ENCODE assay signal across 12 mouse cellular contexts in the genomic region with DNA sequence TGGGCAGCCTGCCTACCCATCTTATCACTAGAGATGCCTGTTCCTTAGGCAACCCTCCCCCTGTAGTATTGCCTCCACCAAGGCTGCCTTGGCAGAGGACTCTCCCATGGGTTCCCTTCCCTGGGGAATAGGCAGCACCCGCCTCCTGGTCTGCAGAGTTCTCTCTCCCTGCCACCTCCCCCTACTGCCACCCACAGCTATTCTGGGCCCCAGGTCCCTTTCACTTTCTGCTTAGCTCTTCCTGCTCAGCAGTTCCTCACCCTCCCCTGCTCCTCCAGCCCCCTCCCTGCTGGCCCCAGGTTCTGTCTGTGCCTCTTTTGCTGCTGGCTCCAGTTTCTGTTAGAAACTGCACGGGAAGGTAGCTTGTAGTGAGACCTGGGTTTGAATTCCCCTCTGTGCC. TPM values are rescaled to one million over a fixed set of nuclear protein-coding genes. Genes with fewer than 3 reads are reported as not detected.
DNase-seq lines count a peak whose midpoint lies in the region; ATAC-seq and TF ChIP-seq lines count a peak whose summit lies in the region.
"Had no signal": no experiment of that assay in that cellular context is flagged by ENCODE, and none has a peak within 500 bp of the region (broad histone marks: within the 10 kb centered on the region; RNA-seq: fewer than 3 reads in every experiment).

No protein-coding gene starts in this region.

- no peaks in the 10 kb centered on the region for H3K9me3 ChIP-seq in embryonic facial prominence, embryonic 14.5 days (ENCODE audit: control insufficient read depth, low read length)
- H3K9me3 ChIP-seq in embryonic facial prominence, embryonic 10.5 days, result no peaks in the 10 kb centered on the region
- H3K9me3 ChIP-seq in hindbrain, postnatal 0 days (ENCODE audit: low read length), result no peaks in the 10 kb centered on the region

- no peak overlapping the region for H3K4me2 ChIP-seq in embryonic facial prominence, embryonic 14.5 days (ENCODE audit: low read depth, low read length)
- H3K4me2 ChIP-seq in hindbrain, postnatal 0 days (ENCODE audit: low read depth, low read length), result no peak overlapping the region

- no peak overlapping the region for H3K27ac ChIP-seq in embryonic facial prominence, embryonic 14.5 days (replicated peaks; ENCODE audit: low read depth, low read length)
- no peak overlapping the region for H3K27ac ChIP-seq in embryonic facial prominence, embryonic 10.5 days (replicated peaks)
- no peak overlapping the region for H3K27ac ChIP-seq in hindbrain, postnatal 0 days
- no peak overlapping the region for H3K27ac ChIP-seq in gastrocnemius, adult 2 months

- TF ChIP-seq CTCF in hindbrain, postnatal 0 days (IDR thresholded peaks at IDR 0.05; ENCODE audit: low read depth), result no peak
- no peak for TF ChIP-seq CTCF in gastrocnemius, adult 2 months (IDR thresholded peaks at IDR 0.05)

- H3K4me3 ChIP-seq in embryonic facial prominence, embryonic 14.5 days (ENCODE audit: low read depth, low read length), result no peak overlapping the region
- H3K4me3 ChIP-seq in embryonic facial prominence, embryonic 10.5 days, result no peak overlapping the region
- no peak overlapping the region for H3K4me3 ChIP-seq in hindbrain, postnatal 0 days (ENCODE audit: low read length)
- H3K4me3 ChIP-seq in gastrocnemius, adult 2 months, result no peak overlapping the region

- no peaks in the 10 kb centered on the region for H3K27me3 ChIP-seq in embryonic facial prominence, embryonic 14.5 days (replicated peaks; ENCODE audit: control insufficient read depth, insufficient read depth, low read length)
- 0 out of 2 replicates have a peak, but pooled peaks cover 7% of the 10 kb centered on the region for H3K27me3 ChIP-seq in embryonic facial prominence, embryonic 10.5 days (replicated peaks; ENCODE audit: low read depth, poor library complexity, severe bottlenecking)
- H3K27me3 ChIP-seq in hindbrain, postnatal 0 days (ENCODE audit: insufficient read depth, low read length), result no peaks in the 10 kb centered on the region

- H3K4me1 ChIP-seq in embryonic facial prominence, embryonic 14.5 days (ENCODE audit: control insufficient read depth, insufficient read depth, low read length), result peaks cover 5% of the 10 kb centered on the region
- H3K4me1 ChIP-seq in embryonic facial prominence, embryonic 10.5 days, result peaks cover 21% of the 10 kb centered on the region
- no peaks in the 10 kb centered on the region for H3K4me1 ChIP-seq in hindbrain, postnatal 0 days (ENCODE audit: insufficient read depth, low read length)

- 30% methylated on average over 2 of the region's 2 CpGs for whole genome bisulfite sequencing in embryonic facial prominence, embryonic 14.5 days
- WGBS in embryonic facial prominence, embryonic 10.5 days, result 28% methylated on average over 2 of the region's 2 CpGs
- 49% methylated on average over 2 of the region's 2 CpGs for WGBS in hindbrain, postnatal 0 days

- H3K36me3 ChIP-seq in embryonic facial prominence, embryonic 14.5 days (ENCODE audit: control insufficient read depth, insufficient read depth, low read length), result no peaks in the 10 kb centered on the region
- H3K36me3 ChIP-seq in embryonic facial prominence, embryonic 10.5 days (replicated peaks), result no peaks in the 10 kb centered on the region
- H3K36me3 ChIP-seq in hindbrain, postnatal 0 days (ENCODE audit: insufficient read depth, low read length), result no peaks in the 10 kb centered on the region

- peak; percentile 53; the same call in 1 of the 2 replicates for ATAC-seq in embryonic facial prominence, embryonic 14.5 days (ENCODE audit: low read depth)
- ATAC-seq in common myeloid progenitor, adult 5-6 weeks (replicated peaks; ENCODE audit: low read depth, poor library complexity, severe bottlenecking), result peak; percentile 36
- peak; percentile 54 for ATAC-seq in neutrophil, adult 5-6 weeks (ENCODE audit: extremely low read depth, insufficient number of reproducible peaks, low FRiP score, poor library complexity, severe bottlenecking)
- no peak for ATAC-seq in hindbrain, postnatal 0 days

- intact Hi-C loops in gastrocnemius, adult 2 months (cut with DNase I), result loop anchor here (5.0 kb wide), 3 partner anchors 102 to 202 kb away; no protein-coding TSS in a partner anchor

- no peak for DNase-seq in embryonic facial prominence, embryonic 14.5 days (ENCODE audit: low spot score)
- no peak for DNase-seq in embryonic facial prominence, embryonic 10.5 days (ENCODE audit: low spot score)
- DNase-seq in A20 (ENCODE audit: low read depth, low spot score), result peak; percentile 66
- no peak for DNase-seq in hindbrain, postnatal 0 days (ENCODE audit: low spot score)
- DNase-seq in gastrocnemius, adult 2 months, result no peak
- DNase-seq in lung, postnatal 36 days, result no peak
- DNase-seq: cerebellum, postnatal 25 days; lung, adult 18-20 months had no signal

- H3K9ac ChIP-seq in embryonic facial prominence, embryonic 14.5 days (ENCODE audit: low read depth, low read length), result no peak overlapping the region
- no peak overlapping the region for H3K9ac ChIP-seq in hindbrain, postnatal 0 days (replicated peaks; ENCODE audit: low read length)

RNA-seq across cellular contexts. Expression of a gene that starts 15.7 kb away (rescaled TPM):
- polyA plus RNA-seq in embryonic facial prominence, embryonic 14.5 days (2014; fragmentation: Nextera tagmentation; extraction: Ambion mirVana), result 10.8 and 11.4 TPM in 2 replicates
- 3.7 and 4.2 TPM in 2 replicates for polyA plus RNA-seq in embryonic facial prominence, embryonic 10.5 days (2016; fragmentation: Nextera tagmentation; extraction: Ambion mirVana)
- total RNA-seq in common myeloid progenitor, adult 5-6 weeks (2017), result 0.59 and 2.3 TPM in 2 replicates
- total RNA-seq in neutrophil, adult 5-6 weeks (2017), result 3.5 and 3.7 TPM in 2 replicates
- total RNA-seq in hindbrain, postnatal 0 days (2014; rRNA removed), result 5.8 and 6.8 TPM in 2 replicates
- polyA plus RNA-seq in hindbrain, postnatal 0 days (2015; fragmentation: Nextera tagmentation; extraction: Ambion mirVana), result 4.4 and 4.8 TPM in 2 replicates
- under 1 TPM; 0.33 to 0.61 TPM for total RNA-seq in gastrocnemius, adult 2 months (2021)

RNA-seq across cellular contexts. Expression of a gene that starts 18.8 kb away (rescaled TPM):
- polyA plus RNA-seq in embryonic facial prominence, embryonic 14.5 days (2014; fragmentation: Nextera tagmentation; extraction: Ambion mirVana), result not detected in 2 replicates
- polyA plus RNA-seq in embryonic facial prominence, embryonic 10.5 days (2016; fragmentation: Nextera tagmentation; extraction: Ambion mirVana), result not detected in 2 replicates
- not detected in 2 replicates for total RNA-seq in common myeloid progenitor, adult 5-6 weeks (2017)
- not detected in 2 replicates for total RNA-seq in neutrophil, adult 5-6 weeks (2017)
- total RNA-seq in hindbrain, postnatal 0 days (2014; rRNA removed), result not detected in 2 replicates
- polyA plus RNA-seq in hindbrain, postnatal 0 days (2015; fragmentation: Nextera tagmentation; extraction: Ambion mirVana), result not detected in 2 replicates
- not detected for total RNA-seq in gastrocnemius, adult 2 months (2021)
- total RNA-seq: layer of hippocampus, postnatal 25 days had no signal
- polyA plus RNA-seq: intestine, embryonic 14.5 days had no signal

RNA-seq across cellular contexts. Expression of a gene that starts 21.1 kb away (rescaled TPM):
- polyA plus RNA-seq in embryonic facial prominence, embryonic 14.5 days (2014; fragmentation: Nextera tagmentation; extraction: Ambion mirVana), result not detected in 2 replicates
- polyA plus RNA-seq in embryonic facial prominence, embryonic 10.5 days (2016; fragmentation: Nextera tagmentation; extraction: Ambion mirVana), result not detected in 2 replicates
- not detected in 2 replicates for total RNA-seq in common myeloid progenitor, adult 5-6 weeks (2017)
- total RNA-seq in neutrophil, adult 5-6 weeks (2017), result not detected in 2 replicates
- not detected in 2 replicates for total RNA-seq in hindbrain, postnatal 0 days (2014; rRNA removed)
- not detected in 2 replicates for polyA plus RNA-seq in hindbrain, postnatal 0 days (2015; fragmentation: Nextera tagmentation; extraction: Ambion mirVana)
- total RNA-seq in gastrocnemius, adult 2 months (2021), result not detected
- total RNA-seq: layer of hippocampus, postnatal 25 days had no signal
- polyA plus RNA-seq: intestine, embryonic 14.5 days had no signal

RNA-seq across cellular contexts. Expression of a gene that starts 26.3 kb away (rescaled TPM):
- polyA plus RNA-seq in embryonic facial prominence, embryonic 14.5 days (2014; fragmentation: Nextera tagmentation; extraction: Ambion mirVana), result not detected in 2 replicates
- polyA plus RNA-seq in embryonic facial prominence, embryonic 10.5 days (2016; fragmentation: Nextera tagmentation; extraction: Ambion mirVana), result not detected in 2 replicates
- total RNA-seq in common myeloid progenitor, adult 5-6 weeks (2017), result not detected in 2 replicates
- not detected in 2 replicates for total RNA-seq in neutrophil, adult 5-6 weeks (2017)
- not detected in 2 replicates for total RNA-seq in hindbrain, postnatal 0 days (2014; rRNA removed)
- not detected in 2 replicates for polyA plus RNA-seq in hindbrain, postnatal 0 days (2015; fragmentation: Nextera tagmentation; extraction: Ambion mirVana)
- not detected for total RNA-seq in gastrocnemius, adult 2 months (2021)
- total RNA-seq: layer of hippocampus, postnatal 25 days had no signal
- polyA plus RNA-seq: intestine, embryonic 14.5 days had no signal

RNA-seq across cellular contexts. Expression of a gene that starts 36.0 kb away (rescaled TPM):
- not detected in 2 replicates for polyA plus RNA-seq in embryonic facial prominence, embryonic 14.5 days (2014; fragmentation: Nextera tagmentation; extraction: Ambion mirVana)
- polyA plus RNA-seq in embryonic facial prominence, embryonic 10.5 days (2016; fragmentation: Nextera tagmentation; extraction: Ambion mirVana), result 0.36 TPM in 1 of 2 replicates, not detected in the other
- not detected in 2 replicates for total RNA-seq in common myeloid progenitor, adult 5-6 weeks (2017)
- not detected in 2 replicates for total RNA-seq in neutrophil, adult 5-6 weeks (2017)
- not detected in 2 replicates for total RNA-seq in hindbrain, postnatal 0 days (2014; rRNA removed)
- 0.70 TPM in 1 of 2 replicates, not detected in the other for polyA plus RNA-seq in hindbrain, postnatal 0 days (2015; fragmentation: Nextera tagmentation; extraction: Ambion mirVana)
- not detected for total RNA-seq in gastrocnemius, adult 2 months (2021)
- total RNA-seq: layer of hippocampus, postnatal 25 days had no signal
- polyA plus RNA-seq: intestine, embryonic 14.5 days had no signal
